Mouse (Mus musculus): ENCODE measurements around the gene Ralgapa2. TPM values are rescaled to one million over a fixed set of nuclear protein-coding genes. Genes with fewer than 3 reads are reported as not detected.

Ralgapa2 gene
- total and polyA plus RNA-seq, 2 experiments from 2014 or later = 6.8 to 32.9 TPM

DNA sequence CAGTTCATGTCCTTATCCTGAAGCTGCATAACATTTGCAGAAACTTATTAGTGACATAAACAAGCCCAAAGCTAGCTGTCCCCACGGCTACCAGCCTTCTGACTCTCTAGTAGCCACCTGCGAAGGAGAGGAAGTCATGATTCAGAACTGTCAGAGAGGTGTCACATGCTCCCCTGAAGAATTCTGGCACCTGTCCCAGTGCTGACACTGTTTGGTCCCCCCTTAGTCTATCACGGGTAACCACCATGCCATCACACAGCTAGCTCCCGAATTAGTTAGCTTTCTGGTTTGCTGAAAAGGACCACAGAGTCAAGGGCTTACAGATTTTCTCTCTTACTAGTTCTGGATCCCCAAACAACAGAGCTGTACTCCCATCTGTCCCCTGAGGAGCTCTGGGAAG, 247.1 kb downstream of the Ralgapa2 start:
- no peak overlapping the region for H3K9ac ChIP-seq
- H3K36me3 ChIP-seq (ENCODE audit: insufficient read depth) = no peaks in the 10 kb centered on the region
- no peak for ATAC-seq
- H3K4me1 ChIP-seq (ENCODE audit: insufficient read depth) = peaks cover 10% of the 10 kb centered on the region; the same call in 1 of the 2 replicates
- H3K9me3 ChIP-seq (ENCODE audit: low read length) = no peaks in the 10 kb centered on the region
- no peak overlapping the region for H3K27ac ChIP-seq (ENCODE audit: low read depth, low read length)
- H3K4me2 ChIP-seq (ENCODE audit: low read depth) = no peak overlapping the region
- H3K4me3 ChIP-seq (ENCODE audit: low read depth, low read length) = no peak overlapping the region
- no peaks in the 10 kb centered on the region for H3K27me3 ChIP-seq (ENCODE audit: insufficient read depth, low read length)
- no peak for DNase-seq
- TF ChIP-seq CTCF (IDR thresholded peaks at IDR 0.05; ENCODE audit: low read depth) = no peak
- 51% methylated on average over 4 of the region's 4 CpGs for WGBS

GRCm38 (mm10) chr2:146262966-146263365, 249.2 kb downstream of the Ralgapa2 start:
- H3K9ac ChIP-seq = no peak overlapping the region
- H3K4me2 ChIP-seq (ENCODE audit: low read depth) = no peak overlapping the region
- TF ChIP-seq CTCF (IDR thresholded peaks at IDR 0.05; ENCODE audit: low read depth) = no peak
- DNase-seq = no peak
- no peaks in the 10 kb centered on the region for H3K9me3 ChIP-seq (ENCODE audit: low read length)
- no peak for ATAC-seq
- H3K27ac ChIP-seq (ENCODE audit: low read depth, low read length) = no peak overlapping the region
- H3K4me3 ChIP-seq (ENCODE audit: low read depth, low read length) = no peak overlapping the region
- H3K27me3 ChIP-seq (ENCODE audit: insufficient read depth, low read length) = no peaks in the 10 kb centered on the region
- H3K36me3 ChIP-seq (ENCODE audit: insufficient read depth) = no peaks in the 10 kb centered on the region
- peaks cover 20% of the 10 kb centered on the region for H3K4me1 ChIP-seq (ENCODE audit: insufficient read depth)

DNA sequence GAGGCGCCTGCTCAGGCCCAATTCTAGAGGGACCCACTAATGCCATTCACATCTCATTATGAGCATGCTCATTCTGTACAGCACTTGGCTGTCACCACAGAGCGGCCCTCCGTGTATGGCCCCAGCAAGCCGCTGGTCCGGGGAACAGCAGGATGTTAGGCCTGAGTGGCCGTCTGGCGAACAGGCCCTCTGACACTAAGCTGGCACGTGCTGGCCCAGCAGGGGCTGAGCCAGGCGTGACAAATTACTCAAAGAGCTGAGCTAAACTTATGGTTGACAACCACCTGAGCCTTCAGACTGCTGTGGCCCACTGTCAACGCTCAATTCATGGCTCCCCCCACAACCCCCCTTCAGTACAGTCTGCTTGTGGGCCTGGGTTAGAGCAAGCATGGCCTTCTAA, 249.9 kb downstream of the Ralgapa2 start:
- Histone ChIP-seq H3K27ac (ENCODE audit: low read depth, low read length) (0 out of 2 replicates have a peak overlapping the region, but pooled peaks have one; percentile 21), H3K4me3 (ENCODE audit: low read depth, low read length) (no peak overlapping the region), H3K9me3 (ENCODE audit: low read length) (no peaks in the 10 kb centered on the region), H3K4me2 (ENCODE audit: low read depth) (no peak overlapping the region), H3K9ac (no peak overlapping the region), H3K4me1 (ENCODE audit: insufficient read depth) (peaks cover 24% of the 10 kb centered on the region), H3K36me3 (ENCODE audit: insufficient read depth) (no peaks in the 10 kb centered on the region), H3K27me3 (ENCODE audit: insufficient read depth, low read length) (no peaks in the 10 kb centered on the region)
- DNase-seq (peak; percentile 53), ATAC-seq (peak; percentile 75)
- TF ChIP-seq CTCF (IDR thresholded peaks at IDR 0.05; ENCODE audit: low read depth) = no peak
- 17% methylated on average over 10 of the region's 10 CpGs for WGBS

DNA sequence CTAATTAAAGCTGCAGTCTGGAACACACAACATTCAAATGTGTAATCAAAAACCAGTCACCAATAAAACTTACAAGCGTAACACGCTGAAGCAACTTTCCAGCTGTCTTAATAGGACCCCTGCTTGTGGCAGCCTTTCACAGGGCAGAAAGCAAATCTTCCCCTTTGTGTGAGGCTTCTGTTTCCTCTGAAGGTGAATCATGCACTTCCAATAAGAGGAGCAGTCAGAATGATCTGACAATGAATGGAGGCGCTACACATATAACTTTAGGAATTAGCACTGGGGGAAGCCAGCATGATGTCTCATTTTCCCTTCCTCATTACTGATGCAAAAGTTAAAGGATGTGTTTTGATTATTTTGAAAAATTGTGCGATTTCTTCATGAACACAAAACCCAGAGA, 251.0 kb downstream of the Ralgapa2 start:
- Histone ChIP-seq H3K4me3 (ENCODE audit: low read depth, low read length) (no peak overlapping the region), H3K9me3 (ENCODE audit: low read length) (no peaks in the 10 kb centered on the region), H3K4me1 (ENCODE audit: insufficient read depth) (peaks cover 29% of the 10 kb centered on the region), H3K4me2 (ENCODE audit: low read depth) (no peak overlapping the region), H3K27ac (ENCODE audit: low read depth, low read length) (no peak overlapping the region; the same call in 1 of the 2 replicates), H3K36me3 (ENCODE audit: insufficient read depth) (no peaks in the 10 kb centered on the region), H3K9ac (no peak overlapping the region), H3K27me3 (ENCODE audit: insufficient read depth, low read length) (no peaks in the 10 kb centered on the region)
- no peak for TF ChIP-seq CTCF (IDR thresholded peaks at IDR 0.05; ENCODE audit: low read depth)
- peak; percentile 37 for DNase-seq
- 43% methylated on average over 4 of the region's 4 CpGs for WGBS
- ATAC-seq = peak; percentile 15; the same call in 1 of the 2 replicates

GRCm38 (mm10) chr2:146259787-146260560, 252.2 kb downstream of the Ralgapa2 start:
- 0 out of 2 replicates have a peak overlapping the region, but pooled peaks have one; percentile 4 for H3K4me2 ChIP-seq (ENCODE audit: low read depth)
- H3K27me3 ChIP-seq (ENCODE audit: insufficient read depth, low read length) = no peaks in the 10 kb centered on the region
- H3K4me3 ChIP-seq (ENCODE audit: low read depth, low read length) = no peak overlapping the region
- 20% methylated on average over 18 of the region's 18 CpGs for WGBS
- peak overlapping the region; percentile 64 for H3K27ac ChIP-seq (ENCODE audit: low read depth, low read length)
- H3K9me3 ChIP-seq (ENCODE audit: low read length) = no peaks in the 10 kb centered on the region
- peaks cover 29% of the 10 kb centered on the region for H3K4me1 ChIP-seq (ENCODE audit: insufficient read depth)
- no peak for TF ChIP-seq CTCF (IDR thresholded peaks at IDR 0.05; ENCODE audit: low read depth)
- 0 out of 2 replicates have a peak overlapping the region, but pooled peaks have one; percentile 11 for H3K9ac ChIP-seq
- H3K36me3 ChIP-seq (ENCODE audit: insufficient read depth) = no peaks in the 10 kb centered on the region
- peak; percentile 42 for DNase-seq
- ATAC-seq = no peak; the same call in 1 of the 2 replicates

GRCm38 (mm10) chr2:146258736-146259469, 253.2 kb downstream of the Ralgapa2 start:
- Histone ChIP-seq H3K4me2 (ENCODE audit: low read depth) (peak overlapping the region; percentile 4; the same call in 1 of the 2 replicates), H3K9me3 (ENCODE audit: low read length) (no peaks in the 10 kb centered on the region), H3K27ac (ENCODE audit: low read depth, low read length) (peak overlapping the region; percentile 64), H3K9ac (no peak overlapping the region), H3K4me1 (ENCODE audit: insufficient read depth) (peaks cover 29% of the 10 kb centered on the region), H3K4me3 (ENCODE audit: low read depth, low read length) (no peak overlapping the region), H3K36me3 (ENCODE audit: insufficient read depth) (no peaks in the 10 kb centered on the region), H3K27me3 (ENCODE audit: insufficient read depth, low read length) (no peaks in the 10 kb centered on the region)
- peak; percentile 74 for ATAC-seq
- 16% methylated on average over 10 of the region's 10 CpGs for WGBS
- DNase-seq = peak; percentile 83
- no peak for TF ChIP-seq CTCF (IDR thresholded peaks at IDR 0.05; ENCODE audit: low read depth)

DNA sequence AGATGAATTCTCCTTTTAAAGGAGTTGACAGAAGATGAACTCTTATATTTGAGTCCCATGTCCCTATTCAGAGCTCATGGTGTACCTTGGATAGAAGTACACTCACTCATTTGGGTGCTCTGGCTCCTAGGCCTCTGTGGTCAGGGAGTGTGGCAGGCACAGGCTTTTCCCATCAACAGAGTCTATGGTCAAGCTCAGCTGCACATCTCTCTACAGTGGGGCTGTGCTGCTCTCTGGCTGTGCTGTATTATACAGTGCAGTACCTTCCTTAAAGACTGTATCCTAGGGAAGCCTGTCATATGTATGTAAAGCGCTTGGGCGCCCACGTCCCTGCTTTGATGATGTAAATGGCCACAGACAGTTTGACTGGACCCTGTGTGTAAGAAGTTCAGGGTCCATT, 254.5 kb downstream of the Ralgapa2 start:
- DNase-seq (no peak), ATAC-seq (no peak)
- H3K9ac ChIP-seq = no peak overlapping the region
- H3K27ac ChIP-seq (ENCODE audit: low read depth, low read length) = no peak overlapping the region
- no peak for TF ChIP-seq CTCF (IDR thresholded peaks at IDR 0.05; ENCODE audit: low read depth)
- 58% methylated on average over 3 of the region's 3 CpGs for WGBS
- no peaks in the 10 kb centered on the region for H3K36me3 ChIP-seq (ENCODE audit: insufficient read depth)
- no peaks in the 10 kb centered on the region for H3K9me3 ChIP-seq (ENCODE audit: low read length)
- no peak overlapping the region for H3K4me2 ChIP-seq (ENCODE audit: low read depth)
- no peaks in the 10 kb centered on the region for H3K27me3 ChIP-seq (ENCODE audit: insufficient read depth, low read length)
- H3K4me3 ChIP-seq (ENCODE audit: low read depth, low read length) = no peak overlapping the region
- peaks cover 29% of the 10 kb centered on the region for H3K4me1 ChIP-seq (ENCODE audit: insufficient read depth)

Data from forebrain, postnatal 0 days (tissue).